Mouse (Mus musculus): ENCODE data around the gene Dnajc5. TPM values are rescaled to one million over a fixed set of nuclear protein-coding genes. Genes with fewer than 3 reads are reported as not detected.
A peak's percentile ranks its signal among the peaks of the same experiment; 100 is the strongest.

Gene Dnajc5
- polyA plus RNA-seq (2021) = 110 TPM

DNA sequence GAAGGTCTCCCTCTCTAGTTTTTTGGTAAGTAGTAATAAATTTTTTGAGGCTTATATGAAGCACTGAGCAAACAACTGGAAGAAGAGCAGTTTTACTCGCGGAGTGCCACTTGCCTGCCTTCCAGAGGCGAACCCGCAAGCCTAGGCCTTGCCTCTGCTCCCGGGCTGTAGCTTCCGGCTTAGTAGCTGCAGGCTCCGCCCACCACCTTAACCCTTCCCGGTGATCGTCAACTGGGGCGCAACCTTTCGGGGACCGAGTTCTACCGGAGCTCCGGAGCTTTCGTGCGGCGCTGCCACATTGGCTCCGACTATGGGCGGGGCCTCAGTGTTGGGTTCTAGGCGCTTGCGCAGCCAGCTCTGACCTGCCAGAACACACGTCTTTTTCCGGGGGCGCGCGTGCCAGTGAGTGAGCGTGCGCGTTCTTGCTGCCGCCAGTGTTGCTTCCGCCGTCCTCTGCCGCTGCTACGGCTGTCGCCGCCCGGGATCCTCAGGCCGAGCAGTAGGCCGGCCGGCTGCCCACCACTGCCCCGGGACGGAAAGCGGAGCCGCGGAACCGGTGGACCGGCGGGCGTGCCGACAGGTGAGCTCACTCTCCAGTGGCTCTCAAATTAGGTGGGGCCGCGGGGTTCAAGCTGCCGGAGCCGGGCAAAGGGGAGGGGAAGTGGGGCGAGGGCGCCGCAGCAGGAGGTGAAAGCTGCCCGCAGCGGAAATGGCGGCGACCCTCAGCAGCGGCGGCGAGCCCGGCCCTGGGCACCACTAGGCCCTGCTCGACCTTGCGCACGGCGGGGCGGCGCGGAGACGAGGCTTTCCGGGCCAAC, at the start of gene Dnajc5:
Gene Dnajc5, plus strand, starts transcription at position 368 of the 818 bp plus-strand sequence.
- H3K27me3 ChIP-seq = no peaks in the 10 kb centered on the region
- ATAC-seq = peak; percentile 94
- DNase-seq (ENCODE audit: low read depth, low spot score) = peak; percentile 91
- no peak for TF ChIP-seq CTCF (IDR thresholded peaks at IDR 0.05)
- CTCF ChIA-PET = interaction anchor here (0.8 to 1.9 kb wide), 6 partner anchors 16 to 126 kb away, joined by 3 to 12 read pairs (median 6); partner anchors contain the start of gene Tpd52l2
- in situ Hi-C loops (cut with MboI; ENCODE audit: low pct_unique_long_range_greater_than_20kb) = no loop called here
- POLR2A ChIA-PET = interaction anchor here (0.6 to 1.9 kb wide), 11 partner anchors 11 to 209 kb away, joined by 3 to 8 read pairs (median 4); no protein-coding TSS in a partner anchor

DNA sequence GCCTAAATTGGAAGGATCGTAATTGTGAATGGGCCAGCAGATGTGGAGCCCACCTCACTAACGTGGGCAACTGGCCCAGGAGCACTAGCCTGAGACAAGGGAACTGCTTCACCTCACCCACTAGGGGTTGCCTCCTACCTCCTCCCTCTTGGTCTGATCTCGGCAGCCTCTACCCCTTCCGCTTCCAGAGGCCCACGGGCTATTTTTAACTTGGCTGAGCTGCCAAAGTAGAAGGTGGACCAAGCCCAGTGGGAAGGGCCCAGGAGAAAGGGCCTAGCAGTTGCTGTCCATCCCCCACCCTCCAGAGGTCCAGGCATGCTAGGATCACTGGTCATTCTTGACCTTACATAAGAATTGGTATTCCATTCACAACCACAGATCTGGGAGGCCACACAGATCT, 49.0 kb upstream of the Dnajc5 start:
- no peak for TF ChIP-seq CTCF (IDR thresholded peaks at IDR 0.05)
- POLR2A ChIA-PET = no interaction called here
- ATAC-seq = no peak

DNA sequence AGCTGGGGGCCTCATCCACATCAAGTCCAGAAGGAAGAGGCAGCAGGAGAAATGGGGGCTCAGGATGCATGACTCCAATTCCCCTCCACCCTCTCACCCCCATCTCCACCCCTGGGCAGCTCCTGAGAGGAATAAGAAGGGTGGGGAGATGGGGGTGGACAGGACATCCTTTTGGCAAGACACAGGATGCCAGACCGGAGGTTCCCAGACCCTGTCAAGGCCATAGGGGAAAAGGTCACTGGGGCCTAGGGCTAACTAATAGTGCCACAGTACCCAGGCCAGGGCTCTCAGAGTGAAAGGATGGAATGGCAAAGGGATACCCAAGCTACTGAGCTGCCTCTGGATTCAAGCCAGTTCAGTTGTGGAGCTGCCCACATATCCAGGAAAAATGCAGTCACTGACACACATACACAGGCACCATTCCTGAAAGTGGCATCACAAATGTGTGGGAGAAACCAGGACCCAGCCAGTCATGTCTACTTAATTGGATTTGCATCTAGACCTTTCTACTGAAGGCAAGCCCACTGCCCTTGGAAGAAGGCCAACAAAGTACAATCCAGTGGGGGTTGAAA, 47.9 kb upstream of the Dnajc5 start:
- DNase-seq (ENCODE audit: low read depth, low spot score) (no peak), ATAC-seq (no peak)
- no peak for TF ChIP-seq CTCF (IDR thresholded peaks at IDR 0.05)
- H3K27me3 ChIP-seq = peaks cover 8% of the 10 kb centered on the region
- CTCF ChIA-PET = interaction anchor here (1.0 to 1.6 kb wide), 3 partner anchors 9 to 61 kb away, joined by 3 read pairs; no protein-coding TSS in a partner anchor
- in situ Hi-C loops (cut with MboI; ENCODE audit: low pct_unique_long_range_greater_than_20kb) = no loop called here
- POLR2A ChIA-PET = no interaction called here

More for the DNA sequence above, 49.0 kb upstream of the Dnajc5 start:
- in situ Hi-C loops (cut with MboI; ENCODE audit: low pct_unique_long_range_greater_than_20kb) = no loop called here
- H3K27me3 ChIP-seq = peaks cover 8% of the 10 kb centered on the region
- CTCF ChIA-PET = interaction anchor here (1.4 kb wide), 1 partner anchor 60 kb away, joined by 3 read pairs; no protein-coding TSS in a partner anchor
- no peak for DNase-seq (ENCODE audit: low read depth, low spot score)

DNA sequence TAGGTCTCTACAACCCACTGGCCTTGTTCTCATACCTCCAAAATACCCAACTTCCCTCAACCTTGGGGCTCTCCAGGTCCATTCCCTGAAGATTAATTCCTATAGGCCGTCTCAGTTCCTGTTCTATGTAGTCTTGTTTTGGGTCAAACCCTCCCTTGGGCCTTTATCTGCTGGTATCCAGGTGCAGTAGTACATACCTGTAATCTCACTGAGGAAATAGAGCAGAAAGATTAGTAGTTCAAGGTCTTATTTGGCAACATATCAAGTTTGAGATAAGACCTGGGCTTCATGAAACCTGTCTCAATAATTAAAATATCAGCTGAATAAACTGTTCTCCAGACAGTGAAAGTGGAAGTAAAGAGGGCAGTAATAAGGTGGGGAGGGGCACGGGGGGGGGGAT, 37.2 kb upstream of the Dnajc5 start:
- POLR2A ChIA-PET = no interaction called here
- no peak for DNase-seq (ENCODE audit: low read depth, low spot score)
- peaks cover 5% of the 10 kb centered on the region for H3K27me3 ChIP-seq
- TF ChIP-seq CTCF (IDR thresholded peaks at IDR 0.05) = no peak
- ATAC-seq = no peak
- CTCF ChIA-PET = no interaction called here
- in situ Hi-C loops (cut with MboI; ENCODE audit: low pct_unique_long_range_greater_than_20kb) = no loop called here

DNA sequence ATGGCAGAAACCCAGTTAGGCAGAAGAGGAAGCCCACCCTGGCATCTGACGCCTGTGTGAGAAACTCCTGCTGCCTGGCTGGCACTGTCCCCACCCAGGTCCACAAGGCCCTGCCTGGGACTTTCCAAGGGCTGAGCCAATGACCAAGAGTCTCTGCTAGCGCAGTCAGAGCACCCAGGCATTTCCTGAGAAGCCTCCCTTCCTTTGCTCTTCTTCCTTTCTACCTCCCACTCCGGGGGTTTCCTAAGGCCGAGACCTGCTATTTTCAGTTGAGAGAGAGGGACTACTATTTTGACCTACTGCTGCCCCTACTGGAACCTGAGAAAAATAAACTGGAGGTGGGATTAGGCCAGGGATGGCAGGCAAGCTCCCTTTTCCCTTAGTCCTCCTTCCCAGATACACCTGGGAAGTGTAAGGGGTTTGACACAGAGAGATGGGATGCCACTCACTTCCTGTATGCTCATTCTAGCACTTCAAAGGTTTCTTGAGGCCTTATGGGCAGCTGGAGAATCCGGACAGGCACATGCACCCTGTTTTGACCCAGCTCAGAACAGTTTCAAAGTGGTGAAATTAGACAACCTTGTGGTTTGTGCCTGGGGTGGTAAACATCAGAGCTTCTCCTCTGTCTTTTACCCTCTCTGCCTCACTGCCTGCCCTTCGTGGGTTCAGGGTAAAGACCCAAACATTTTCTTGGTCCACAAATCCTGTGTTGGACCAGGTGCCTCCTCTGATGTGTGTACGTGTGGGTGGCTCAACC, 36.5 kb upstream of the Dnajc5 start:
- DNase-seq (ENCODE audit: low read depth, low spot score) (no peak), ATAC-seq (no peak)
- TF ChIP-seq CTCF (IDR thresholded peaks at IDR 0.05) = no peak
- ChIA-PET CTCF (interaction anchor here (0.8 to 1.4 kb wide), 2 partner anchors 11 to 18 kb away, joined by 3 to 5 read pairs; no protein-coding TSS in a partner anchor), POLR2A (interaction anchor here (0.7 kb wide), 1 partner anchor 11 kb away, joined by 3 read pairs; no protein-coding TSS in a partner anchor)
- in situ Hi-C loops (cut with MboI; ENCODE audit: low pct_unique_long_range_greater_than_20kb) = no loop called here
- peaks cover 5% of the 10 kb centered on the region for H3K27me3 ChIP-seq

DNA sequence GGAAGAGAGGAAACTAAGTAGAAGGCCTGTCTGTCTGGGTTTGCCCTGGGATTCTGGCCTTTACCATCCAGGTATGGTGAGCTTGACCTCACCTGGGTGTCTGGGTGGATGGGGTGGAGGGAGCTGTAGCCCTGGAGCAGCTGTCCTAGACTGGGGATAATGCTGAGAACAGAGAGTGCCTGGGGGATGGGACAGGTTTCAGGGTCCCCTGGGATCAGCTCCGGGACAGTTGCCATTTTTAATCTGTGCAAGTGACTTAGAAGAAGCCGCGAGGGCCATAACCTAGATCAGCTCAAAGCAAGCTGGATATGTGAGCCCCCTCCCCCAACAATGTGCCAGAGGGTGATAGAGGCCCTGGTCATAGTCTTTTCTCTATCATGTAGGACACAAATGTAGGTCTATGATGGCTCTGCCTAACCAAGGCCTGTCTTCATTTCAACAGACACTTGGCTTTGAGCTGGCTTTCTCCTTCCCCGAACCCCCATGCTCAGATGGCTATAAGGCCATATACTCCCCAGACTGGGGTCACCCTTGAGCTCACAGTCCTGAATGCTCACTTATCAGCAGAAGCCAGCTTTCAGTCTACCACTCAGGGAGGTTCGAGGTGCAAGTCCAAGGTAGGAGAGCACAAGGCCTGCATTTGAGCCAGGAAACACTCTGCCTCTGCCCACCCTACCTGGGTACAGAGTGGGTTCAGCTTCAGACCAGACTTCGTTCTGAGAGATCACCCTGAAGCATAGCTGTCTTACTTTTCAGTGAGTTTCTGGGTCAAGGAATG, 35.6 kb upstream of the Dnajc5 start:
- TF ChIP-seq CTCF (IDR thresholded peaks at IDR 0.05) = no peak
- peaks cover 5% of the 10 kb centered on the region for H3K27me3 ChIP-seq
- in situ Hi-C loops (cut with MboI; ENCODE audit: low pct_unique_long_range_greater_than_20kb) = loop anchor here (5.0 kb wide), 1 partner anchor 82 kb away; no protein-coding TSS in a partner anchor
- DNase-seq (ENCODE audit: low read depth, low spot score) (no peak), ATAC-seq (no peak)
- CTCF ChIA-PET = interaction anchor here (1.4 to 2.0 kb wide), 4 partner anchors 10 to 34 kb away, joined by 5 to 7 read pairs (median 6); partner anchors contain the start of gene Tpd52l2
- POLR2A ChIA-PET = no interaction called here

DNA sequence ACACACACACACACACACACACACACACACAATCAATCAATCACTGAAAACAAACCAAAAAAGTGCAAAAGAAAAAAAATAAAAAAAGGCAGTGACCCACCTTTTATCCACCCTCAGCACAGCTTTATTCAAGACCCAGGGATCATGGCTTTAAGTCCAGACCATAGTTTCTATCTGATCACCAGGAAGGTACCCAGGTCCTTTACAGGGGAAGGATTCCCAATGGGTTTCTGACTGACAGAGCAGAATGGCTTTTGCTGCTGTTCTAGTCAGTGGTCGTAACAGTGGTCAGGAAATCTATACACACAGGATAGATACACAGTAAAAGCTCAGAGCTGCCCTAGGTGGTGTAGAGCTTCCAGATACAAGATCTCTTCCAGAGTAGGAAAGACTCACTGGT, 34.5 kb upstream of the Dnajc5 start:
- ATAC-seq (no peak), DNase-seq (ENCODE audit: low read depth, low spot score) (no peak)
- CTCF ChIA-PET = interaction anchor here (1.2 to 2.0 kb wide), 4 partner anchors 9 to 33 kb away, joined by 3 to 7 read pairs (median 6); partner anchors contain the start of gene Tpd52l2
- no peak for TF ChIP-seq CTCF (IDR thresholded peaks at IDR 0.05)
- POLR2A ChIA-PET = no interaction called here
- peaks cover 5% of the 10 kb centered on the region for H3K27me3 ChIP-seq
- in situ Hi-C loops (cut with MboI; ENCODE audit: low pct_unique_long_range_greater_than_20kb) = loop anchor here (5.0 kb wide), 1 partner anchor 83 kb away; no protein-coding TSS in a partner anchor

DNA sequence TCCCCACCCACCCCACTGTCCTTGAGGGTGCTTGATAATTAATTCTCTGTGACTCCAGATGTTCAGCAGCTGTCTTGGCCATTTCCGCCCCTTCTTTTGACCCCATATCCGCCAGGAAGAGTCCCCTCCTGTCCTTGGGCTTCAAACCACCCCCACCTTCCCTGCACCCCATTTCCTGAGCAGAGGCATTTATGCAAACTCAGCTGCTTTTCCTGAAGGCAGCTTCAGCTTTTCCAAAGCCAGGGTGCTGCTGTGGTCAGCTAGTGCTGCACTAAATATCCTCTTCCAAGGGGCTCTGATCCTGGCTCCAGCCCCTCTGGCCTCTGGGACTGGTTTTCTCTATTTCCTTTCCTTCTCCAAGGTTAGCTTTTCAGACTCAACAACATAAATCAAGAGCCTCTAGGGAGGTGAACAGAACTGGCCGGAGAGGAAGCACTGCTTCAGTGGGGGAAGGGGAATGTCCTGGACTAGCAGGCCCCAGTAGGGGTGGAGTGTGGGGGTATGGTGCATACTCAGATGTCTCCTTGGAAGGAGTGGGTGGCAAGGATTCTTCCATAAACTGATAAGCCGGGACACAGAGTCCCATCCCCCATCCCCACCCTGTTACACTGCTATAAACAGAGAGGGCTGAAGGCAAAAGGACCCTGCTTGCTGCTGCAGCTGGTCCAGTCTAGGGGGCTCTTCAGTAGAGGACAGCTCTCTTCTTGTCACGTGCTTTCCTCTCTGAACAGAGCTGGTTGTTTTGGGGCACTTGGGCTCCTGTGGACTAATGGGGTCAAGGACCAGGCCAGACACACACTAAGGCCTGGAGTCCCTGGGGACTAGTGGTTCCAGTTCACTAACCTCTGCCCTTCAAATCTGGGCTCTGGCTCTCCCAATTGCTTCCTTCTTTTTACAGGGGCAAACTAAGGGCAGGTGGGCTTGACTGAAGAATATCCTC, 32.7 kb upstream of the Dnajc5 start:
- TF ChIP-seq CTCF (IDR thresholded peaks at IDR 0.05) = no peak
- ATAC-seq (no peak), DNase-seq (ENCODE audit: low read depth, low spot score) (no peak)
- ChIA-PET CTCF (interaction anchor here (0.9 to 1.4 kb wide), 3 partner anchors 9 to 76 kb away, joined by 3 to 5 read pairs (median 3); partner anchors contain the start of gene Tpd52l2), POLR2A (interaction anchor here (0.7 kb wide), 1 partner anchor 9 kb away, joined by 3 read pairs; no protein-coding TSS in a partner anchor)
- no peaks in the 10 kb centered on the region for H3K27me3 ChIP-seq
- in situ Hi-C loops (cut with MboI; ENCODE audit: low pct_unique_long_range_greater_than_20kb) = loop anchor here (5.0 kb wide), 1 partner anchor 85 kb away; no protein-coding TSS in a partner anchor

All from Patski (cell line).